Mouse (Mus musculus): ENCODE data around the gene Trim27.

GRCm38 (mm10) chr13:21169657-21170430, 9.4 kb upstream of the Trim27 start:
- TF ChIP-seq CTCF (IDR thresholded peaks at IDR 0.05; ENCODE audit: low read depth): peak; percentile 1; the same call in 1 of the 2 replicates
- TF ChIP-seq EP300 (optimal IDR thresholded peaks at IDR 0.05): peak; percentile 33
